Mouse (Mus musculus) heart, adult 18-20 months (tissue): ENCODE measurements around the gene Cldn18. TPM values are rescaled to one million over a fixed set of nuclear protein-coding genes. Genes with fewer than 3 reads are reported as not detected.

ENCODE experiments used
- DNase-seq, 2 experiments: peaks; one replicate each; pipeline ENCODE4 v3.0.0; 2021 to 2022; ENCODE audit warnings: mixed read lengths in 1 of 2
- total RNA-seq, 2 experiments: library from RNA; stranded (reverse); gene quantifications; 2 replicates each; pipeline ENCODE4 v1.2.3; 2021

Cldn18 gene
- total RNA-seq, 2 experiments from 2014 or later: not detected

DNA sequence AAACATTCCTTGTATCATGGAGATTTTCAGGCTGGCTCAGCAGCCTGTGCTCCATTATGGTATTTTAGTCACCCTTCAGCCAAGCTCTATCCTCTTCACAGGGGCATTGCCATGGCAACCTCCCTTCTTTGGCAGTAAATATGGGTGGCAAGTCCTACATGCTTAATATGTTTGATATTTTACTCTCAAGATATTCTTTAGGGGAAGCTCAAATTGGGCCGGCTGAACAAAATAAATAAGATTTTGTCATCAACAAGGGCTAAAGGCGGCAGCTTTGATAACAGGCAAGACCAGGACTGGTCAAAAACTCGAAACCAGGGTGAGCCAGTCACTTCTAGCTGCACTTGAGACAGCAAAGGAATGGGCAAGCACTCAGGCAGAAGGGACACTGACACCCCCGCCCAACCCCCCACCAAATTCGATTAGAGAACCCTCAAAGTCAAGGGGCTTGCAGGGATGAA lies 32.0 kb downstream of the Cldn18 start:
- DNase-seq: no peak

DNA sequence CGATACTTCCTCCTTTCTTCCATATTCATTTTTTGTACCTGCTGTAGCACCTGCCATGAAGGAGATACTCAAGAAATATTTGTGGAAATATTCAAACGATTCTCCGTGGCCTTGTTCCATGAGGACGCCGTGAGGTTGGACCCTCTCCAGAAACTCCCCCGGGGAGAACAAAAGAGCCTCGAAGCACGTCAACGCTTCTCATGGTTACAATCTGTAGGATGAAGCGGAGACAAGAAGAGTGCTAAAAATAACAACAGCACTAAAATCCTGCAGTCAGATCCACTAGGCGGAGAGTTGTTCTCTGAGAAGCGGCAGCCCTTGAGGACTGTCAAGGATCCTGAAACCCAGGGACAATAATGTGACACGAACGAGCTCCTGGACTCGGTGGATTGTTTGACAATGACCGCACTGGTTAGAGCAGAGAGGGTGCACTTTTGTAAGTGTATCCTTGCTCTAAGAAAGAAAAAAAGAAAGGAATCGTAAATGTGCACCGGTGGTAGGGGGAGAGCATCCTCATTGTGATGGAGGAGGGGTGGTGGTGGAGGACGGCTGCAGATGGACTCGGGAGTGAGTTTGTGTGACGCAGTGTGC lies 35.0 kb downstream of the Cldn18 start:
- no peak for DNase-seq

GRCm38 (mm10) chr9:99675714-99676113 lies 41.4 kb downstream of the Cldn18 start:
- DNase-seq: no peak

GRCm38 (mm10) chr9:99671603-99672002 lies 45.5 kb downstream of the Cldn18 start:
- DNase-seq: no peak

DNA sequence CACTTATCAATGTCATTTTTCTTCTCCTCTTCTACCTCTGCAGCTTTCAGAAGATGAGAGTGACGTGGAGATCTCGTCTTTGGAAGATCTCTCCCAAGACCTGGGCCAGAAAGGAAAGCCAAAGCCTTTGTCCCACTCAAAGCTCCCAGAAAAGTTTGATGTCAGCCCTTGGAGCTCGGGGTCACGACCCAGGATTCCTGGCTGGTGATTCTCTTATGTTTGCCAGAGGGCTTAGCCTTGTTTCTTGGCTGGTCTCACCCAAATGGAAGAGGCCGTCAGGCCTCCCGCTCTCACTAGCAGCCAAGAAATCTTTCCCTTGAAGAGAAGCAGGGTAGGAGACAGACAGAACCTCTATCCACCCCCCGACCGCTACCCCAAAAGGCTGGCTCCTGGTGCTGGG lies 49.5 kb downstream of the Cldn18 start:
- peak; percentile 56 to 74 for DNase-seq

DNA sequence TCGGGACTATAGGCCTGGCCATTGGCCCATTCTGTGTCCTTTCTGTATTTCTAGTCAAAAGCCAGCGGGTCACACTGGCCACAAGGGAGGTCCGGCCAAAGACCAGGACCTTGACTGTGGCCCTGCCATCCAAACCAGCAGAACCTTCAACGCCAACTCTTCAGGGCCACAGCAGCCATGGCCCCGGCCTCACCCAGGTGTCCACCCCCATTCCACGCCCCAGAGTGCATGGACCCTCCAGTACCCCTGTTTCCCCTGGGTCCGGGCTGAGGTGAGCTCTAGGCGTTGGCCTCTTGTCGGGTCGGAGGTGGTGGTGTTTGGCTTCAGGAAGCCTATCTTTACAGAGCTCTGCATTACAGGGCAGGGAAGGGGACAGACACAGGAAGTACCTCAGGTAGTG lies 54.2 kb downstream of the Cldn18 start:
- no peak for DNase-seq

GRCm38 (mm10) chr9:99662406-99662805 lies 54.7 kb downstream of the Cldn18 start:
- DNase-seq: peak; percentile 29 to 75

DNA sequence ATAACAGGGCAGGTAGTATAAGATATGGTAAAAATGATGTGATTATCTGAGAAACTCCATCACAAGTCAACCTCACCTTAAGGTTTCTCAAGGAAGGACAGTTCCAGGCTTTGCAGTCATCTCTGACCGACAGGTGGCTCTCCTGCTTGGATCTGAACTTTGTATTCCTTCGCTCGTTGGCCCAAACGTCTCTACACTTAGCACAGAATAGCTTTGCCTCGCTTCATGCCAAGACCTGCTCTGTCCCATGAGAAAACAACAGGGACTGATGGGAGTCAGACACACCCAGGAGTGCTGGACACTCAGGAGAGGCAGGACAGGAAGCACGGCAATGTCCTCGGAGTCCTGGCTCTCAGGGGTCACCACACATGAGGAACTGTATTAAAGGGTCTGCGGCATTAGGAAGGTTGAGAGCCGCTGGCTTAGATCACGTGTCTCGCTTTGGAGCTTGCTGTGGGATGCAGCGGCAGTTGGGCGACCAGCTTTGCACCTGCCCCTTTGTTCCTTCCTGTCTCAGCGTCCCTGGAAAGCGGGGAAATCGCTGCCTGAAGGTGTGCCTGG lies 55.4 kb downstream of the Cldn18 start:
- peak in 1 of 2 experiments; percentile 8 for DNase-seq

DNA sequence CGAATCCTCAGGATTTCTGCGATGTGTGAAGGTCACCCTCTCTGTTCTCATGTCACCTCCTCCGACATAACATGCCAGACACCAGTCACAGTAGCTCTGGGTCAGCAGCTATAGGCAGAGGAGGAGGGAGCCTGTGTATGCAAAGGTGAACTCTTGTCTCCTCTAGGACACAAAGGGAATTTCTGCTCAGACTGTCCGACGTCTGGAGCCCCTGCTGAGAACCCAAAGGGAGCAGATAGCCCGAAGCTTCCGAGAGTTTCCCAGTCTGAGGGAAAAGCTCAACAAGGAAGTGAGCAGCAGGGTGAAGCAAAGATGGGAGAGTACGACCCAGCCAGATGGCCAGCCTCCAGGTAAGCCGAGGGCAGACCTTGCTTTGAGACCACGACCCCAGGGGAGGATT lies 56.3 kb downstream of the Cldn18 start:
- no peak for DNase-seq

DNA sequence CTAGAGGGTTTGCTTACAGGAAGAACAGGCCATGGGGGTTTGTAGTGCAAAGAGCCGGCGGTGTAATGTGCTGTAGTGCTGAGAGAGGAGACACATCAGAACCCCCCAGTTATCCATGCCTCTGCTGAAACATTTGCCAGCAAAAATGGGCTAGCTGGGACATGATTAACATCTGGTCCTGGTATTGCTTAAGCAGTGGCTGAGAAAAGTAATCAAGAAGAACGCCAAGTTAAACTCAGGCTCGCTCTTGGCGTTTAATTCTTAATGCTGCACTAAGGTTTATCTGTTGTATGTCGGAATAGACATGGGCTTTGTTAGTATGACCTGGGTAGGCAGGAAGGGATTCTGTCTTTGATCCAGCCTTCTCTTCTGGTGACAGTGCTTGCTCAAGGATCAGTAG lies 71.0 kb downstream of the Cldn18 start:
- no peak for DNase-seq

DNA sequence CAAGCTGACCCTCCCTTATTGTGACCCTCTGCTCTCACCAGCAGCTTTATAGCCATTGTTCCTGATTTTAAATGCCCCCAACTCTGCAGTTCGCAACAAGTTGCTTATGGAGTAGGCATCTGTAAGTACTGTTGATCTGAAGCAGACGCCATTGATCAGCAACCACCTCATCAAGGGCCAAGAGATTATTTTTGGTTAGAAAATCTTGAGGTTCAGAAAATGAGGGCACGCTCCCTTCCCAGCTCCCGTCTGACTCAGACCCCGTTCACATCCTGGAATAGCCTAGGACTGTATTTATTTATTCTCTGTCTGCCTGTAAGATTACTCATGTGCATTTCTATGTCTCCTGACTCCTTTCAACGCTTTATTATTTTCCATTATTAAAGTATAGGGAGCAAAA lies 71.7 kb downstream of the Cldn18 start:
- no peak for DNase-seq

GRCm38 (mm10) chr9:99639957-99640356 lies 77.1 kb downstream of the Cldn18 start:
- DNase-seq: no peak

Other genes with a start within 250 kb of the Cldn18 start
- 10 to 100 TPM; 16.8 to 17.3 TPM for gene Armc8, start 148.4 kb downstream of the Cldn18 start, total RNA-seq
- gene Dbr1, start 141.5 kb downstream of the Cldn18 start, total RNA-seq: 1 to 10 TPM; 5.6 to 6.9 TPM
- gene A4gnt, start 104.8 kb downstream of the Cldn18 start, total RNA-seq: not detected
- gene Dzip1l, start 87.8 kb downstream of the Cldn18 start, total RNA-seq: 1 to 10 TPM; 3.3 to 4.3 TPM
- not detected for gene Sox14, start 158.9 kb upstream of the Cldn18 start, total RNA-seq